Mouse (Mus musculus) MEL (cell line): ENCODE results near the gene B3gntl1. TPM values are rescaled to one million over a fixed set of nuclear protein-coding genes. Genes with fewer than 3 reads are reported as not detected.

Experiments used
- DNase-seq: peaks from one replicate; pipeline ENCODE4 v3.0.0; 2011; ENCODE audit warnings: low read depth, low spot score
- H3K27ac ChIP-seq: 2 replicates; pipeline ENCODE4 v1.5.1; 2012; ENCODE audit warnings: low read depth, mild to moderate bottlenecking, control low read depth, low read length, moderate library complexity; ENCODE audit not compliant: control insufficient read depth
- H3K27me3 ChIP-seq, 2 experiments: fragments of 150-350 bp in 1 of 2; sonication (generic) in 1 of 2; 2 replicates each; pipeline ENCODE4 v1.6.1; 2012; ENCODE audit warnings: low read length in 2 of 2, mild to moderate bottlenecking in 2 of 2, improper control_type of control experiment in 1 of 2, moderate library complexity in 1 of 2; ENCODE audit not compliant: insufficient read depth in 2 of 2, control insufficient read depth in 1 of 2
- H3K36me3 ChIP-seq, 2 experiments: 2 replicates each; pipeline ENCODE4 v1.6.1; 2012 to 2014; ENCODE audit warnings: low read length in 2 of 2, improper control_type of control experiment in 1 of 2, inconsistent platforms in 1 of 2, mild to moderate bottlenecking in 1 of 2; ENCODE audit not compliant: insufficient read depth in 2 of 2, control insufficient read depth in 1 of 2
- H3K4me1 ChIP-seq, 2 experiments: fragments of 150-350 bp in 1 of 2; sonication (generic) in 1 of 2; 2 replicates each; pipeline ENCODE4 v1.6.1; 2012; ENCODE audit warnings: low read length in 2 of 2, improper control_type of control experiment in 1 of 2, mild to moderate bottlenecking in 1 of 2; ENCODE audit not compliant: insufficient read depth in 2 of 2, control insufficient read depth in 1 of 2
- H3K4me3 ChIP-seq, 2 experiments: fragments of 150-350 bp in 1 of 2; sonication (generic) in 1 of 2; 2 replicates each; pipeline ENCODE4 v1.5.1; 2012; ENCODE audit warnings: low read depth in 2 of 2, low read length in 2 of 2, mild to moderate bottlenecking in 2 of 2, moderate library complexity in 2 of 2, control low read depth in 1 of 2, improper control_type of control experiment in 1 of 2; ENCODE audit not compliant: control insufficient read depth in 1 of 2, insufficient read depth in 1 of 2
- H3K79me2 ChIP-seq: 2 replicates; pipeline ENCODE4 v1.6.1; 2012; ENCODE audit warnings: mild to moderate bottlenecking, low read length, moderate library complexity; ENCODE audit not compliant: control insufficient read depth, poor library complexity, insufficient read depth
- H3K9ac ChIP-seq: 2 replicates; pipeline ENCODE4 v1.6.1; 2012; ENCODE audit warnings: low read depth, mild to moderate bottlenecking, control low read depth, low read length, moderate library complexity; ENCODE audit not compliant: control insufficient read depth, poor library complexity, severe bottlenecking
- H3K9me3 ChIP-seq: fragments of 150-350 bp; sonication (generic); replicated peaks from 2 replicates; pipeline ENCODE4 v1.6.1; 2012; ENCODE audit warnings: mild to moderate bottlenecking, low read length, improper control_type of control experiment, moderate library complexity; ENCODE audit not compliant: insufficient read depth
- BHLHE40 ChIP-seq: IDR thresholded peaks from 2 replicates; pipeline ENCODE4 v1.6.1; 2012; ENCODE audit warnings: low read depth, mild to moderate bottlenecking, inconsistent platforms, low read length, improper control_type of control experiment, borderline replicate concordance
- CHD2 ChIP-seq: IDR thresholded peaks from 2 replicates; pipeline ENCODE4 v1.6.1; 2011; ENCODE audit warnings: low read length, improper control_type of control experiment
- ELF1 ChIP-seq: IDR thresholded peaks from 2 replicates; pipeline ENCODE4 v1.6.1; 2014; ENCODE audit warnings: low read depth, mild to moderate bottlenecking, inconsistent platforms, low read length, improper control_type of control experiment, moderate library complexity
- EP300 ChIP-seq, 2 experiments: IDR thresholded peaks; 2 replicates each; pipeline ENCODE4 v1.6.1; 2011; ENCODE audit warnings: improper control_type of control experiment in 2 of 2, low read length in 2 of 2, low read depth in 1 of 2, mild to moderate bottlenecking in 1 of 2
- ETS1 ChIP-seq: IDR thresholded peaks from 2 replicates; pipeline ENCODE4 v1.6.1; 2012; ENCODE audit warnings: low read depth, mild to moderate bottlenecking, inconsistent platforms, low read length, improper control_type of control experiment, moderate library complexity
- GABPA ChIP-seq: IDR thresholded peaks from 2 replicates; pipeline ENCODE4 v1.6.1; 2012; ENCODE audit warnings: low read depth, mild to moderate bottlenecking, inconsistent platforms, low read length, improper control_type of control experiment, moderate library complexity
- GATA1 ChIP-seq: IDR thresholded peaks from 2 replicates; pipeline ENCODE4 v1.6.1; 2011; ENCODE audit warnings: low read depth, low read length, improper control_type of control experiment
- HCFC1 ChIP-seq: IDR thresholded peaks from 2 replicates; pipeline ENCODE4 v1.6.1; 2012; ENCODE audit warnings: low read depth, mild to moderate bottlenecking, inconsistent platforms, low read length, improper control_type of control experiment, moderate library complexity
- JUND ChIP-seq: IDR thresholded peaks from 2 replicates; pipeline ENCODE4 v1.6.1; 2011; ENCODE audit warnings: low read depth, mild to moderate bottlenecking, improper control_type of control experiment, low read length
- MAFK ChIP-seq: IDR thresholded peaks from 2 replicates; pipeline ENCODE4 v1.6.1; 2011; ENCODE audit warnings: low read depth, mild to moderate bottlenecking, low read length, improper control_type of control experiment, borderline replicate concordance
- MAX ChIP-seq: IDR thresholded peaks from 2 replicates; pipeline ENCODE4 v1.6.1; 2011; ENCODE audit warnings: low read length, improper control_type of control experiment
- MXI1 ChIP-seq: IDR thresholded peaks from 2 replicates; pipeline ENCODE4 v1.6.1; 2011; ENCODE audit warnings: mild to moderate bottlenecking, low read depth, low read length, improper control_type of control experiment
- MYC ChIP-seq: IDR thresholded peaks from 2 replicates; pipeline ENCODE4 v1.6.1; 2011; ENCODE audit warnings: low read depth, mild to moderate bottlenecking, low read length, improper control_type of control experiment, moderate library complexity
- NELFE ChIP-seq: IDR thresholded peaks from 2 replicates; pipeline ENCODE4 v1.6.1; 2011; ENCODE audit warnings: low read depth, low read length, improper control_type of control experiment
- POLR2AphosphoS5 ChIP-seq: IDR thresholded peaks from 2 replicates; pipeline ENCODE4 v1.6.1; 2012; ENCODE audit warnings: low read depth, borderline replicate concordance, mild to moderate bottlenecking, inconsistent platforms, low read length, moderate library complexity, mixed read lengths
- RAD21 ChIP-seq: IDR thresholded peaks from 2 replicates; pipeline ENCODE4 v1.6.1; 2011; ENCODE audit warnings: mild to moderate bottlenecking, low read depth, low read length, improper control_type of control experiment
- RCOR1 ChIP-seq: IDR thresholded peaks from 2 replicates; pipeline ENCODE4 v1.6.1; 2012; ENCODE audit warnings: low read depth, mild to moderate bottlenecking, inconsistent platforms, low read length, improper control_type of control experiment
- SIN3A ChIP-seq: IDR thresholded peaks from 2 replicates; pipeline ENCODE4 v1.6.1; 2012; ENCODE audit warnings: low read length, improper control_type of control experiment, inconsistent platforms
- SMC3 ChIP-seq: IDR thresholded peaks from 2 replicates; pipeline ENCODE4 v1.6.1; 2011; ENCODE audit warnings: low read depth, low read length, improper control_type of control experiment
- TCF12 ChIP-seq: IDR thresholded peaks from 2 replicates; pipeline ENCODE4 v1.6.1; 2014; ENCODE audit warnings: low read depth, mild to moderate bottlenecking, inconsistent platforms, low read length, improper control_type of control experiment, moderate library complexity
- UBTF ChIP-seq: IDR thresholded peaks from 2 replicates; pipeline ENCODE4 v1.6.1; 2012; ENCODE audit warnings: low read depth, mild to moderate bottlenecking, inconsistent platforms, low read length, improper control_type of control experiment, moderate library complexity, borderline replicate concordance; ENCODE audit not compliant: insufficient read depth
- USF1 ChIP-seq: IDR thresholded peaks from 2 replicates; pipeline ENCODE4 v1.6.1; 2014; ENCODE audit warnings: low read depth, mild to moderate bottlenecking, inconsistent platforms, low read length, improper control_type of control experiment, moderate library complexity
- USF2 ChIP-seq, 2 experiments: IDR thresholded peaks; 2 replicates each; pipeline ENCODE4 v1.6.1; 2011 to 2012; ENCODE audit warnings: improper control_type of control experiment in 2 of 2, low read length in 2 of 2, borderline replicate concordance in 1 of 2, inconsistent platforms in 1 of 2, low read depth in 1 of 2, mild to moderate bottlenecking in 1 of 2; ENCODE audit not compliant: insufficient read depth in 1 of 2
- ZC3H11A ChIP-seq: IDR thresholded peaks from 2 replicates; pipeline ENCODE4 v1.6.1; 2012; ENCODE audit warnings: low read depth, mild to moderate bottlenecking, inconsistent platforms, low read length, improper control_type of control experiment
- ZKSCAN1 ChIP-seq: IDR thresholded peaks from 2 replicates; pipeline ENCODE4 v1.6.1; 2012; ENCODE audit warnings: low read depth, mild to moderate bottlenecking, inconsistent platforms, low read length, improper control_type of control experiment, moderate library complexity
- ZMIZ1 ChIP-seq: IDR thresholded peaks from 2 replicates; pipeline ENCODE4 v1.6.1; 2012; ENCODE audit warnings: low read depth, mild to moderate bottlenecking, inconsistent platforms, low read length, improper control_type of control experiment, moderate library complexity
- ZNF384 ChIP-seq: IDR thresholded peaks from 2 replicates; pipeline ENCODE4 v1.6.1; 2012; ENCODE audit warnings: low read depth, mild to moderate bottlenecking, inconsistent platforms, low read length, improper control_type of control experiment
- polyA plus RNA-seq, 2 experiments: library from polyadenylated mRNA; stranded (reverse) in 1 of 2; unstranded in 1 of 2; fragments of >175 nt in 1 of 2; fragments of >200 nt in 1 of 2; gene quantifications; 2 replicates each; pipeline versions ENCODE4 v1.2.1 to v1.2.4; 2012; ENCODE audit warnings: low replicate concordance in 2 of 2, low read depth in 1 of 2; ENCODE audit not compliant: insufficient read length in 2 of 2, insufficient read depth in 1 of 2, missing spikeins in 1 of 2
- total RNA-seq: library from RNA; depleted of rRNA; stranded (reverse); fragments of 300-350 nt; gene quantifications from 2 replicates; pipeline ENCODE4 v1.2.3, GENCODE M21; 2012

Gene B3gntl1
- total and polyA plus RNA-seq, 3 experiments: 4.7 to 5.6 TPM; not detected in 1

GRCm38 (mm10) chr11:121651556-121651955 is 21.4 kb downstream of the B3gntl1 start:
- TF ChIP-seq CHD2: no peak
- no peak for TF ChIP-seq HCFC1
- no peak for TF ChIP-seq ZKSCAN1
- no peak for TF ChIP-seq TCF12
- no peak for TF ChIP-seq RCOR1
- no peak for TF ChIP-seq USF2 (IDR thresholded peaks at IDR 0.05; ENCODE audit: borderline replicate concordance in 1 of 2, insufficient read depth in 1 of 2, low read depth in 1 of 2, low read length in 2 of 2)
- TF ChIP-seq MYC: no peak
- TF ChIP-seq ZMIZ1: no peak
- TF ChIP-seq GABPA: no peak
- no peak for TF ChIP-seq BHLHE40
- TF ChIP-seq MAFK: no peak
- TF ChIP-seq ETS1: no peak
- no peak for TF ChIP-seq NELFE
- no peak for TF ChIP-seq RAD21

GRCm38 (mm10) chr11:121650668-121651067 is 22.3 kb downstream of the B3gntl1 start:
- H3K79me2 ChIP-seq: no peaks in the 10 kb centered on the region
- no peak overlapping the region for H3K4me3 ChIP-seq
- no peaks in the 10 kb centered on the region for H3K27me3 ChIP-seq
- DNase-seq: no peak
- peaks cover 0 to 6% of the 10 kb centered on the region in 2 experiments; a peak in 2 of 4 replicates for H3K36me3 ChIP-seq
- no peak overlapping the region for H3K9ac ChIP-seq
- TF ChIP-seq ZC3H11A: no peak
- TF ChIP-seq USF1: no peak
- no peak for TF ChIP-seq JUND
- no peak for TF ChIP-seq ZKSCAN1
- TF ChIP-seq TCF12: no peak
- TF ChIP-seq ELF1: no peak
- TF ChIP-seq MYC: no peak
- no peak for TF ChIP-seq EP300 (IDR thresholded peaks at IDR 0.05; ENCODE audit: low read depth in 1 of 2, low read length in 2 of 2)
- no peak for TF ChIP-seq MAX
- no peak for TF ChIP-seq UBTF
- no peak for TF ChIP-seq SIN3A
- TF ChIP-seq MAFK: no peak
- no peak for TF ChIP-seq GATA1
- no peak for TF ChIP-seq MXI1
- TF ChIP-seq USF2 (IDR thresholded peaks at IDR 0.05; ENCODE audit: borderline replicate concordance in 1 of 2, insufficient read depth in 1 of 2, low read depth in 1 of 2, low read length in 2 of 2): no peak
- no peak for TF ChIP-seq SMC3
- no peak for TF ChIP-seq ETS1
- no peak for TF ChIP-seq ZNF384
- TF ChIP-seq GABPA: no peak
- no peak for TF ChIP-seq POLR2AphosphoS5
- peaks cover 3 to 7% of the 10 kb centered on the region in 2 experiments for H3K4me1 ChIP-seq
- no peaks in the 10 kb centered on the region for H3K9me3 ChIP-seq
- no peak overlapping the region for H3K27ac ChIP-seq

More at GRCm38 (mm10) chr11:121651556-121651955, 21.4 kb downstream of the B3gntl1 start:
- Histone ChIP-seq H3K27me3 (no peaks in the 10 kb centered on the region), H3K36me3 (peaks cover 0 to 14% of the 10 kb centered on the region in 2 experiments; a peak in 2 of 4 replicates), H3K9me3 (no peaks in the 10 kb centered on the region), H3K4me1 (peaks cover 7 to 14% of the 10 kb centered on the region in 2 experiments), H3K27ac (no peak overlapping the region), H3K79me2 (no peaks in the 10 kb centered on the region), H3K4me3 (no peak overlapping the region), H3K9ac (no peak overlapping the region)
- no peak for DNase-seq
